Mouse (Mus musculus): Measurements from ENCODE around the gene Gm4724. TPM values are rescaled to one million over a fixed set of nuclear protein-coding genes. Genes with fewer than 3 reads are reported as not detected.
"Not testable (repeated sequence)": the region's sequence is repeated elsewhere in the genome, so short reads cannot be mapped to it uniquely, and the experiment has no call there.

The Gm4724 gene
- 13.8 and 16.4 TPM in 2 replicates for polyA plus RNA-seq (2015; fragmentation: Nextera tagmentation; extraction: Ambion mirVana)

- not testable (repeated sequence) for H3K27ac ChIP-seq; ATAC-seq (ENCODE audit: low FRiP score); H3K4me2 ChIP-seq; H3K9me3 ChIP-seq; H3K4me3 ChIP-seq; H3K36me3 ChIP-seq; H3K27me3 ChIP-seq; H3K9ac ChIP-seq; H3K4me1 ChIP-seq (replicated peaks)
- WGBS, result no CpG with 5 or more reads among the region's 4 CpGs
Observed at GRCm38 (mm10) chr2:175435707-175436106, at the start of gene Gm4724. TSS of gene Gm4724 (minus strand) at chr2:175435807.

DNA sequence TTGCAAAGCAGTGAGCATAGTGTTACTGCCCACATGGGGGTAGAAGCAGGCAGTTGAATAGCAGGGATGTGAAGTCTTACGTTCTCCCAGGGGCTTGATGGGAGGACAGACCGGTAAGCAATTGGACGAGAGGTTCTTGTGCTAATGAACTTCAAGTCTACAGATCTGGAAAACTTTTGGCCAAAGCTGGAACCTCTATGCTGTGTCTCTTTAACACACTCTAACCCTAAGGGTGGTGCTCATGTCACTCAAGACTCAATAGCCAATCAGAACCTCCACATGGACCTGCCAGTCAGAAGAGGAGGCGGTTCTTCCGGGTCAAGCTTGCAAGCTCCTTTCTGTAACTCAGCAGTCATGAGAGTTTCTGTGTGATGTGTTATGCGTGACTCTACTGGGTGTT lies 34.1 kb upstream of the Gm4724 start, which contains the start of gene Zfp965:
Gene Zfp965, plus strand, starts transcription at position 301 of the 400 bp plus-strand sequence.
- not testable (repeated sequence) for H3K36me3 ChIP-seq; ATAC-seq (ENCODE audit: low FRiP score); H3K4me2 ChIP-seq; H3K9ac ChIP-seq; H3K9me3 ChIP-seq; H3K27ac ChIP-seq; H3K4me3 ChIP-seq; H3K4me1 ChIP-seq (replicated peaks); H3K27me3 ChIP-seq
- no CpG with 5 or more reads among the region's 6 CpGs for WGBS

Other genes with a start within 250 kb of the Gm4724 start
- 7.3 and 8.0 TPM in 2 replicates for gene Gm14391, start 228.9 kb downstream of the Gm4724 start, polyA plus RNA-seq (2015; fragmentation: Nextera tagmentation; extraction: Ambion mirVana)
- 0.12 TPM in 1 of 2 replicates, not detected in the other for gene Gm14440, start 160.7 kb downstream of the Gm4724 start, polyA plus RNA-seq (2015; fragmentation: Nextera tagmentation; extraction: Ambion mirVana)
- 15.6 and 15.9 TPM in 2 replicates for gene Gm4631, start 97.6 kb downstream of the Gm4724 start, polyA plus RNA-seq (2015; fragmentation: Nextera tagmentation; extraction: Ambion mirVana)
- 3.5 and 4.9 TPM in 2 replicates for gene Zfp968, start 63.4 kb downstream of the Gm4724 start, polyA plus RNA-seq (2015; fragmentation: Nextera tagmentation; extraction: Ambion mirVana)
- gene Zfp965, start 34.2 kb upstream of the Gm4724 start, polyA plus RNA-seq (2015; fragmentation: Nextera tagmentation; extraction: Ambion mirVana), result 6.6 and 6.8 TPM in 2 replicates
- gene Gm11007, start 208.2 kb upstream of the Gm4724 start, polyA plus RNA-seq (2015; fragmentation: Nextera tagmentation; extraction: Ambion mirVana), result not detected in 2 replicates